Mouse (Mus musculus) cortical plate, adult 2 months (tissue): ENCODE results near the gene Tmem239. TPM values are rescaled to one million over a fixed set of nuclear protein-coding genes. Genes with fewer than 3 reads are reported as not detected.
"Not testable (repeated sequence)": the region's sequence is repeated elsewhere in the genome, so short reads cannot be mapped to it uniquely, and the experiment has no call there.

Source experiments
- H3K27ac ChIP-seq: fragments of 200-500 bp; 2 replicates; pipeline ENCODE4 v1.5.1; 2012; ENCODE audit warnings: low read length, control low read depth, inconsistent platforms; ENCODE audit not compliant: insufficient read depth
- H3K4me1 ChIP-seq: fragments of 200-500 bp; 2 replicates; pipeline ENCODE4 v1.6.1; 2011; ENCODE audit warnings: low read length; ENCODE audit not compliant: control insufficient read depth, insufficient read depth
- H3K4me3 ChIP-seq: fragments of 200-500 bp; 2 replicates; pipeline ENCODE4 v1.5.1; 2011; ENCODE audit warnings: mild to moderate bottlenecking, low read length, control low read depth; ENCODE audit not compliant: insufficient read depth
- CTCF ChIP-seq: fragments of 200-500 bp; IDR thresholded peaks from 2 replicates; pipeline ENCODE4 v1.5.1; 2011; ENCODE audit warnings: mild to moderate bottlenecking, control low read depth, low read length; ENCODE audit not compliant: insufficient read depth; ENCODE audit errors: extremely low read depth
- POLR2A ChIP-seq: fragments of 200-500 bp; IDR thresholded peaks from 2 replicates; pipeline ENCODE4 v1.6.1; 2011; ENCODE audit warnings: mild to moderate bottlenecking, low read length, control low read depth; ENCODE audit not compliant: insufficient read depth; ENCODE audit errors: extremely low read depth
- polyA plus RNA-seq: library from polyadenylated mRNA; depleted of rRNA; stranded (reverse); fragments of >200 nt; gene quantifications from 2 replicates; pipeline ENCODE4 v1.2.3, GENCODE M21; 2012; rRNA removed

Gene Tmem239
- not detected in 2 replicates for polyA plus RNA-seq

DNA sequence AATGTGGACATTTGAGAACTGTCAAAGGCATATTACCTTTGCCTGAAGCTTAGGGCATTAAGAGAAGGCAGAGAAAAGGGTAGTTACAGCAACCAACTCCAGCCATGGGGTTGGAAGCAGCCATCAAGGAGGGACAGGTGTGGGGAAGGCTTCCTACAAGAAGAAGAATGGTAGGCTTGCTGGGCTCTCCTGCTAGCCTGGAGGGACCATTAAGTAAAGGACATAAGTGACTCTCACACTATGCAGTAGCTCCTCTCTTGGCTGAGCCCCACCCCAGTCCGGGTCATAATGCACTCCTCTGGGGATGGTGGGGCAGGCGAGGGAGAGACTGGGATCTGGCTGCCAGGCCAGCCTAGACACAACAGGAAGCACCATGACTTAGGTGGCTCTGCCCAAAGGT is at the start of gene Tmem239:
TSS of gene Tmem239 (plus strand) at position 301 of the 400 bp plus-strand sequence.
- Histone ChIP-seq H3K4me1 (no peaks in the 10 kb centered on the region), H3K27ac (no peak within 1 kb of the TSS), H3K4me3 (no peak within 1 kb of the TSS)
- no peak for TF ChIP-seq CTCF
- TF ChIP-seq POLR2A = no peak

DNA sequence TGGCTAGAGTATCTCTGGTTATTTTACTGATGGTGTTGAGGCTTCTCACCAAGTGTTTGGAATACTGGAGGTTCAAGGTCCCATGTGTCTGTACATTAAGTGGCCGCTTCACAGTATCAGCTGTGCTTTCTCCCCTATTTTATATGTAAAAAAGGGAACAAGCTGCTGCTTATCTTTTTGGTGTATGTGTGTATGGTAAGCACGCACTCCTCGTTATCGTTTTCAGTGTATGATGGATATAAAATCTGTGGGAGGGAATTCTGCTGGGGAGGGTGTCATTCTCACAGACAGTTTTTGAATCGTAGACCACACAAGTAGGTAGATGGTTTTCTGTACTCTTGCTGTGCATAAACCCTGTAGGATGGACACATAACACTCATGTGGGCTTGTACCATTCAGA is 48.7 kb upstream of the Tmem239 start:
- Histone ChIP-seq H3K27ac (no peak overlapping the region), H3K4me3 (no peak overlapping the region), H3K4me1 (no peaks in the 10 kb centered on the region)
- TF ChIP-seq CTCF (no peak), POLR2A (no peak)

DNA sequence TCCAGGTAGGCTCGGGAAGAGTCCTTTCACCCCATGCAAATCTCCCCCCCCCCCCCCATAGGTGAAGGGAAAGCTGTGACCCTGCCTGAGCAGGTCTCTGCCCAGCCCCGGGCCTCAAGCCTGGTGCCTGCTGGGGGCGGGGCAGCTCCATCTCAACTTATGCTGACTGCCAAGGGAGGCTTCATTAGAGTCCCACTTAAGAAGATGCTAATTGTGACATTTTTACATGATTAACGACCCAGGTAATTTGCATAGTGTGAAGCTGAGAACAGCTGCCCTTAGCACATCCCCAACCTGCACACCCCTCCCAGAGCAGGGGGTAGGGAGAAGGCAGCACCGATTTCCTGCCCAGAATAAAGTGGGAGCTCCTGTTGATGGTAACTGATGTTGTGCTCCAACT is 47.4 kb upstream of the Tmem239 start:
- TF ChIP-seq CTCF (no peak), POLR2A (no peak)
- Histone ChIP-seq H3K27ac (no peak overlapping the region), H3K4me1 (no peaks in the 10 kb centered on the region), H3K4me3 (no peak overlapping the region)

DNA sequence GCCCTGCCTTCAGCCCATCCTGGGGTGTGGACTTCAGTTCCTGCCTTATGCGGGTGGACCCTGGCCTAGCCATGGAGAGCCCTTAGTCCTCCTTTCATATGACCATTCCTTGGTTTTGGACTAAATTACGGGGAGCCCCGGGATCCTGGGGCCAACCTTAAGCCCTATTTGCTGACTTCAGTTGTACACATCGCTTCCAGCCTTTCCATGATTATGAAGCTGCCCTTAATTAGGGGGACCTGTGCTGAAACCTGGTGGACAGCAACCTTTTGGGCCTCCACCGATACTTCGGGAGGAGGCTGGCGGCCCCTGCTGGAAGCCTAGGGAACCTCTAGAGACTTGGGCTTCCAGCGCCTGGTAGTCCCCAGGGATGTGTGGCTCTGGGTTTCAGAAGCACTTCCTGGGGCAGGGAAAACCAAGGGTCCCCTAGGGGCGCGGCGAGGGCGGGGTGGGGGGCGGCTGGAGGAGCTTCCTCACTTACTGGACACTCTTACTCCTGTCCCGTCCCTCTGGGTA is 43.7 kb upstream of the Tmem239 start:
- no peak overlapping the region for H3K27ac ChIP-seq
- TF ChIP-seq POLR2A (no peak), CTCF (peak; percentile 58)
- H3K4me1 ChIP-seq = no peaks in the 10 kb centered on the region
- no peak overlapping the region for H3K4me3 ChIP-seq

DNA sequence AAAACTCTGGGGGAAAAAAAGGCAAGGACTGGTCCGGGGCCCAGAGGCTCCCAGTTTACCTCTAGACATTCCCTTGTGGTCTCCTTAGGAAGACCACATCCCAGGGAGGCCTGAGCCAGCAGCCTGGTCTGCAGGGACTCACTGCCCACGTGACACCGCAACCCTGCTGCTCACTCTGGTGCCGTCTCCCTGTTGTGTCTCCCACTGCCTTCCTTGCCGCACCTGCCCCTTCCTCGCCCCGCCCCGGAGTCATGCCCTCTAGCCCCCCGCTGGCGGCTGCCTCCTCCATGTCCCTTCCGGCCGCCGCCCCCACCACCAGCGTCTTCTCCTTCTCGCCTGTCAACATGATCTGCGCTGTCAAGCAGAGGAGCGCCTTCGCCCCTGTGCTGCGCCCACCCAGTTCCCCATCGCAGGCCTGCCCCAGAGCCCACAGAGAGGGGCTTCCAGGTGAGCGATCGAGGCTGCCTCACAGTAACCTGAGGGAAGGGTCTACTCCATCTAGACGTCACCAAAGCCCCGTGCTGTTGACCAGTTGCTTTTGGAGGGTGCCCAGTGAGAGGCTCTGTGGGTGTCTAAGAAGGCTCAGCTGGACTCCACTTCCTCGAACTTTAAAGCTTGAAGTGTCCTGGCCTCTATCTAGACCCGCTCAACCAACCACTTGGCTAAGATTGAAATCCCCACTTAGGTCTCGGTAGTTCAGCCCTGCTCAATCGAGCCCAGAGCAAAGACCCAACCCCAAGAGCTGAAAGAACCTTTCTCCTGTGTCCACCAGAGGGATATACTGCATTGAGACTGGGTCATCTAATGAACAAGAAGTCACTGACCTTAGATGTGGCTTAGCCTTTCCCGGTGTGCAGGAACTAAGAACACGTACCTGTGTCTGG is 40.8 kb upstream of the Tmem239 start:
- no peak overlapping the region for H3K27ac ChIP-seq
- no peak for TF ChIP-seq CTCF
- TF ChIP-seq POLR2A = no peak
- H3K4me1 ChIP-seq = no peaks in the 10 kb centered on the region
- H3K4me3 ChIP-seq = no peak overlapping the region

DNA sequence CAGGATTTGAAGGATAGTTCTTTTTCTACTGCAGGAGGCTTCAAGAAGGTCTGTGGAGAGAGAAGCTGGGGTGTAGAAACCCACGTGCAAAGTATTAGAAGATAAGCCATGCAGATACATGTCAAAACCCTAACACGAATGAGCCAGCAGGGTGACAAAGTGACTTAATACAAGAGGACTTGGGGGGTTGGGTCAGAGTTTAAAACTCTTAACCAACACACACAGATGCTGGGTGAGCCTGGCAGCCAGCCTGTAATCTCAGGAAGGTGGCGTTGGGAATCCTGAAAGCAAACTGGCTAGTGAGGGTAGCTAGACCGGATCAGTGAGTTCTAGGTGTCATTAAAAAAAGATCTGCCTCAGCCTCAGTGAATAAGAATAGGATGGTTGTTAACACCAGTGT is 38.9 kb upstream of the Tmem239 start:
- no peak for TF ChIP-seq POLR2A
- TF ChIP-seq CTCF = no peak
- Histone ChIP-seq H3K4me1 (no peaks in the 10 kb centered on the region), H3K4me3 (no peak overlapping the region), H3K27ac (no peak overlapping the region)

DNA sequence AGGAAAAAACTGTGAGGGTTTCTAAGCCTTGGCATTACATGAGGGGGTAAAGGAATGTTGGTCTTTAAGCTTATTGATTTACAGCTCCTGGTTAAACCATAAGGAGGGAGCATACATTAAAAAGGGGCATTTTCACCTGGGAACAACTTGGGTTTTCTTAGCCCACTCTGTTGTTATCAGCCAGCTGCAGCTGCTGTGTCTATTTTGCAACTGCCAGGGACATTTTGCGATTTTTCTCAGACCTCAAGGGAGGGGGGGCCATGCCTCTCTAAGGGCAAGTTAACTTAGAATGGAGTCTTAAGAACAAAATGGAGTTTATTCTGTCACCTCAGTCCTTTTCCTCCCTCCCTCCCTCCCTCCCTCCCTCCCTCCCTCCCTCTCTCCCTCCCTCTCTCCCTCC is 33.3 kb upstream of the Tmem239 start:
- not testable (repeated sequence) for H3K27ac ChIP-seq, H3K4me3 ChIP-seq, H3K4me1 ChIP-seq

DNA sequence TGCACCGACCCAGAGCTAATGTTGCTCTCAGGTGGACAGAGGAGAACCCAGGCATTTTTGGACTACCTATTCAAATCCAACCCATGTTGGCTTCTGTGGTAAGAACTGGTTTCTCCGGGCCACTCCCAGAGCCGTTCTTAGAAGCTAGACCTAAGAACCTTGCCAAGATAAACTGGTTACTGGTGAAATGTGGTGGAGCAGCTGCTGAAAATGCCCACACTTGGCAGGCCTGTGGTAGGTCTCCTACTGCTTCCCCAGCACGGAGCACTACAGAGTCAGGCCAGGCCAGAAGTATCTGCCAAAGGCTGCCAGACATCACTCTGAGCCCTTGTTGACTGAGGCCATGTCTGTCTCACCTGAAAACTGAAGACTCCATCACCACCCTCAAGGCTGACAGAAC is 31.3 kb upstream of the Tmem239 start:
- H3K27ac ChIP-seq = no peak overlapping the region
- no peaks in the 10 kb centered on the region for H3K4me1 ChIP-seq
- H3K4me3 ChIP-seq = no peak overlapping the region
- TF ChIP-seq CTCF (no peak), POLR2A (no peak)

DNA sequence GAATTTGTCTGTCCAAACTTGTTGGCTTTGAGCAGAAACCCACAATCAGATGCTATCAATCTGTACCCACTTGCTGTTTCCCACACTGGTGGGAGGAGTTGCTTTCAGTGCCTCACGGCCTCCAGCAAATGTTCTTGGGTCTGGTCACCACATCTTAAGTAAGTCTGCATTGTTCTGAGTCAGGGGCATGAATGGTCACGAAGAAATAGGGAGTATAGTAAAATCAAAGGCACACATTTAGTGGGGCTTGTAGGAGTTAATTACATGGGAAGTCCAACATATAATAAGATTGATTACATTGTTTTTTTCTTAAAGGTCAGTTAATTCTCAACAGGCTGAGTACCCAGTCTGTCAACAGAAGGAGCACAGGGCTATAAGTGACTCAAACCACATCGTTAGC is 23.1 kb upstream of the Tmem239 start:
- no peak for TF ChIP-seq POLR2A
- no peak for TF ChIP-seq CTCF
- Histone ChIP-seq H3K4me1 (0 out of 2 replicates have a peak, but pooled peaks cover 2% of the 10 kb centered on the region), H3K27ac (no peak overlapping the region), H3K4me3 (no peak overlapping the region)

DNA sequence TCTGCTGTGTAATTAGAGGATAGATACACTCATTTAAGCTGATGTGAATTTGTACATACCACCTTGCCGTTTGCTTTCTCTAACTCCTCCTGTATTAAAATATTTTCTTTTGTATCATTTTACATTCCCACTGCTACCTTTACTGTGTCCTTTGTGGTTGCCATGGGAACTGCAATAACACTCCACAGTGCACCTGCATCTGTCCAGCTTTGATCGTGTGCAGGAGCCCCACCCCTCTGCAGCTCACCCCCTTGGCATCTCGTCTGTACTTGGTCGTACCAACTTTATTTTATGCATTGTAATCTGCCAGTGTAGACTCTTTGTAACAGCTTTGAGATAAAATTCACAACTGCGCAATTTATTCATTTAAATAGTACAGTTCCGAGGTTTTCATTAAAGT is 22.4 kb upstream of the Tmem239 start:
- Histone ChIP-seq H3K27ac (no peak overlapping the region), H3K4me1 (0 out of 2 replicates have a peak, but pooled peaks cover 2% of the 10 kb centered on the region), H3K4me3 (no peak overlapping the region)
- TF ChIP-seq CTCF = no peak
- no peak for TF ChIP-seq POLR2A
